Mouse (Mus musculus): ENCODE measurements around the gene Crtc3.

GRCm38 (mm10) chr7:80614042-80614441 is 74.6 kb downstream of the Crtc3 start:
- TF ChIP-seq POLR2A (IDR thresholded peaks at IDR 0.05; ENCODE audit: insufficient read depth, low read depth, low read length) (no peak), CTCF (IDR thresholded peaks at IDR 0.05; ENCODE audit: insufficient read depth, low read depth, low read length) (no peak)

All from olfactory bulb, adult 2 months (tissue).